Mouse (Mus musculus): ENCODE results near the gene Slc7a11. TPM values are rescaled to one million over a fixed set of nuclear protein-coding genes. Genes with fewer than 3 reads are reported as not detected.

Gene Slc7a11
- 1.2 and 1.5 TPM in 2 replicates for polyA plus RNA-seq (2014; fragmentation: Nextera tagmentation; extraction: Ambion mirVana)

- Histone ChIP-seq H3K9ac (ENCODE audit: low read length) (0 out of 2 replicates have a peak within 1 kb of the TSS, but pooled peaks have one; percentile 35), H3K27ac (ENCODE audit: low read depth, low read length) (no peak within 1 kb of the TSS), H3K4me1 (ENCODE audit: control insufficient read depth, insufficient read depth, low read length) (no peaks in the 10 kb centered on the region), H3K36me3 (ENCODE audit: control insufficient read depth, insufficient read depth, low read length) (no peaks in the 10 kb centered on the region), H3K27me3 (ENCODE audit: control insufficient read depth, insufficient read depth, low read length) (no peaks in the 10 kb centered on the region), H3K4me3 (ENCODE audit: low read depth, low read length) (peak within 1 kb of the TSS; percentile 6; the same call in 1 of the 2 replicates), H3K4me2 (ENCODE audit: low read depth) (peak within 1 kb of the TSS; percentile 54), H3K9me3 (ENCODE audit: control insufficient read depth, low read length) (no peaks in the 10 kb centered on the region)
- peak; percentile 72 for ATAC-seq (ENCODE audit: insufficient read depth, low FRiP score, low TSS enrichment)
- DNase-seq (ENCODE audit: low spot score), result peak; percentile 52
- WGBS, result 5% methylated on average over 11 of the region's 11 CpGs
Measured at GRCm38 (mm10) chr3:50443421-50443916, at the start of gene Slc7a11. Slc7a11 (minus strand) TSS chr3:50443614.

- DNase-seq (ENCODE audit: low spot score), result no peak
- Histone ChIP-seq H3K9ac (ENCODE audit: low read length) (no peak overlapping the region), H3K4me3 (ENCODE audit: low read depth, low read length) (no peak overlapping the region), H3K27ac (ENCODE audit: low read depth, low read length) (no peak overlapping the region), H3K9me3 (ENCODE audit: control insufficient read depth, low read length) (no peaks in the 10 kb centered on the region), H3K4me1 (ENCODE audit: control insufficient read depth, insufficient read depth, low read length) (no peaks in the 10 kb centered on the region), H3K4me2 (ENCODE audit: low read depth) (no peak overlapping the region), H3K36me3 (ENCODE audit: control insufficient read depth, insufficient read depth, low read length) (no peaks in the 10 kb centered on the region), H3K27me3 (ENCODE audit: control insufficient read depth, insufficient read depth, low read length) (no peaks in the 10 kb centered on the region)
- ATAC-seq (ENCODE audit: insufficient read depth, low FRiP score, low TSS enrichment), result no peak
- WGBS, result 88% methylated on average over 2 of the region's 2 CpGs
Measured at GRCm38 (mm10) chr3:50491678-50492077, 48.3 kb upstream of the Slc7a11 start.

- no peaks in the 10 kb centered on the region for H3K36me3 ChIP-seq (ENCODE audit: control insufficient read depth, insufficient read depth, low read length)
- H3K9ac ChIP-seq (ENCODE audit: low read length), result no peak overlapping the region
- no peak overlapping the region for H3K27ac ChIP-seq (ENCODE audit: low read depth, low read length)
- no peaks in the 10 kb centered on the region for H3K4me1 ChIP-seq (ENCODE audit: control insufficient read depth, insufficient read depth, low read length)
- no peak for DNase-seq (ENCODE audit: low spot score)
- no peaks in the 10 kb centered on the region for H3K27me3 ChIP-seq (ENCODE audit: control insufficient read depth, insufficient read depth, low read length)
- no peak overlapping the region for H3K4me3 ChIP-seq (ENCODE audit: low read depth, low read length)
- no peaks in the 10 kb centered on the region for H3K9me3 ChIP-seq (ENCODE audit: control insufficient read depth, low read length)
- WGBS, result 44% methylated on average over 1 of the region's 1 CpGs
- ATAC-seq (ENCODE audit: insufficient read depth, low FRiP score, low TSS enrichment), result no peak
- no peak overlapping the region for H3K4me2 ChIP-seq (ENCODE audit: low read depth)
Measured at GRCm38 (mm10) chr3:50484076-50484475, 40.7 kb upstream of the Slc7a11 start.

GRCm38 (mm10) chr3:50462223-50462622 is 18.8 kb upstream of the Slc7a11 start:
- ATAC-seq (ENCODE audit: insufficient read depth, low FRiP score, low TSS enrichment), result no peak
- WGBS, result 89% methylated on average over 2 of the region's 2 CpGs
- Histone ChIP-seq H3K27ac (ENCODE audit: low read depth, low read length) (no peak overlapping the region), H3K36me3 (ENCODE audit: control insufficient read depth, insufficient read depth, low read length) (no peaks in the 10 kb centered on the region), H3K9ac (ENCODE audit: low read length) (no peak overlapping the region), H3K4me1 (ENCODE audit: control insufficient read depth, insufficient read depth, low read length) (no peaks in the 10 kb centered on the region), H3K27me3 (ENCODE audit: control insufficient read depth, insufficient read depth, low read length) (no peaks in the 10 kb centered on the region), H3K9me3 (ENCODE audit: control insufficient read depth, low read length) (no peaks in the 10 kb centered on the region), H3K4me3 (ENCODE audit: low read depth, low read length) (no peak overlapping the region), H3K4me2 (ENCODE audit: low read depth) (no peak overlapping the region)
- no peak for DNase-seq (ENCODE audit: low spot score)

GRCm38 (mm10) chr3:50457136-50457535 is 13.7 kb upstream of the Slc7a11 start:
- Histone ChIP-seq H3K9ac (ENCODE audit: low read length) (no peak overlapping the region), H3K4me2 (ENCODE audit: low read depth) (no peak overlapping the region), H3K27ac (ENCODE audit: low read depth, low read length) (no peak overlapping the region), H3K9me3 (ENCODE audit: control insufficient read depth, low read length) (no peaks in the 10 kb centered on the region), H3K4me3 (ENCODE audit: low read depth, low read length) (no peak overlapping the region), H3K4me1 (ENCODE audit: control insufficient read depth, insufficient read depth, low read length) (no peaks in the 10 kb centered on the region), H3K27me3 (ENCODE audit: control insufficient read depth, insufficient read depth, low read length) (no peaks in the 10 kb centered on the region), H3K36me3 (ENCODE audit: control insufficient read depth, insufficient read depth, low read length) (no peaks in the 10 kb centered on the region)
- DNase-seq (ENCODE audit: low spot score) (no peak), ATAC-seq (ENCODE audit: insufficient read depth, low FRiP score, low TSS enrichment) (no peak)
- 87% methylated on average over 5 of the region's 5 CpGs for WGBS

GRCm38 (mm10) chr3:50456564-50456963 is 13.2 kb upstream of the Slc7a11 start:
- DNase-seq (ENCODE audit: low spot score), result no peak
- no peak overlapping the region for H3K9ac ChIP-seq (ENCODE audit: low read length)
- no peaks in the 10 kb centered on the region for H3K4me1 ChIP-seq (ENCODE audit: control insufficient read depth, insufficient read depth, low read length)
- H3K36me3 ChIP-seq (ENCODE audit: control insufficient read depth, insufficient read depth, low read length), result no peaks in the 10 kb centered on the region
- no peak overlapping the region for H3K4me3 ChIP-seq (ENCODE audit: low read depth, low read length)
- no peak overlapping the region for H3K27ac ChIP-seq (ENCODE audit: low read depth, low read length)
- no peaks in the 10 kb centered on the region for H3K9me3 ChIP-seq (ENCODE audit: control insufficient read depth, low read length)
- 74% methylated on average over 4 of the region's 4 CpGs for WGBS
- no peaks in the 10 kb centered on the region for H3K27me3 ChIP-seq (ENCODE audit: control insufficient read depth, insufficient read depth, low read length)
- no peak overlapping the region for H3K4me2 ChIP-seq (ENCODE audit: low read depth)
- ATAC-seq (ENCODE audit: insufficient read depth, low FRiP score, low TSS enrichment), result no peak

- WGBS, result 64% methylated on average over 1 of the region's 1 CpGs
- DNase-seq (ENCODE audit: low spot score) (no peak), ATAC-seq (ENCODE audit: insufficient read depth, low FRiP score, low TSS enrichment) (no peak)
- Histone ChIP-seq H3K4me1 (ENCODE audit: control insufficient read depth, insufficient read depth, low read length) (no peaks in the 10 kb centered on the region), H3K4me2 (ENCODE audit: low read depth) (no peak overlapping the region), H3K27ac (ENCODE audit: low read depth, low read length) (no peak overlapping the region), H3K9me3 (ENCODE audit: control insufficient read depth, low read length) (no peaks in the 10 kb centered on the region), H3K36me3 (ENCODE audit: control insufficient read depth, insufficient read depth, low read length) (no peaks in the 10 kb centered on the region), H3K4me3 (ENCODE audit: low read depth, low read length) (no peak overlapping the region), H3K27me3 (ENCODE audit: control insufficient read depth, insufficient read depth, low read length) (no peaks in the 10 kb centered on the region), H3K9ac (ENCODE audit: low read length) (no peak overlapping the region)
Measured at GRCm38 (mm10) chr3:50456023-50456422, 12.6 kb upstream of the Slc7a11 start.

GRCm38 (mm10) chr3:50445050-50445775 is 1.8 kb upstream of the Slc7a11 start:
- Histone ChIP-seq H3K4me3 (ENCODE audit: low read depth, low read length) (no peak overlapping the region), H3K9ac (ENCODE audit: low read length) (no peak overlapping the region), H3K9me3 (ENCODE audit: control insufficient read depth, low read length) (no peaks in the 10 kb centered on the region), H3K36me3 (ENCODE audit: control insufficient read depth, insufficient read depth, low read length) (no peaks in the 10 kb centered on the region), H3K27ac (ENCODE audit: low read depth, low read length) (no peak overlapping the region), H3K27me3 (ENCODE audit: control insufficient read depth, insufficient read depth, low read length) (no peaks in the 10 kb centered on the region), H3K4me2 (ENCODE audit: low read depth) (no peak overlapping the region), H3K4me1 (ENCODE audit: control insufficient read depth, insufficient read depth, low read length) (no peaks in the 10 kb centered on the region)
- DNase-seq (ENCODE audit: low spot score) (no peak), ATAC-seq (ENCODE audit: insufficient read depth, low FRiP score, low TSS enrichment) (no peak)
- WGBS, result 64% methylated on average over 10 of the region's 10 CpGs

- 30% methylated on average over 9 of the region's 9 CpGs for WGBS
- Histone ChIP-seq H3K4me3 (ENCODE audit: low read depth, low read length) (peak overlapping the region; percentile 6; the same call in 1 of the 2 replicates), H3K36me3 (ENCODE audit: control insufficient read depth, insufficient read depth, low read length) (no peaks in the 10 kb centered on the region), H3K27ac (ENCODE audit: low read depth, low read length) (no peak overlapping the region), H3K9me3 (ENCODE audit: control insufficient read depth, low read length) (no peaks in the 10 kb centered on the region), H3K4me1 (ENCODE audit: control insufficient read depth, insufficient read depth, low read length) (no peaks in the 10 kb centered on the region), H3K4me2 (ENCODE audit: low read depth) (peak overlapping the region; percentile 54), H3K27me3 (ENCODE audit: control insufficient read depth, insufficient read depth, low read length) (no peaks in the 10 kb centered on the region), H3K9ac (ENCODE audit: low read length) (no peak overlapping the region)
- DNase-seq (ENCODE audit: low spot score), result no peak
- no peak for ATAC-seq (ENCODE audit: insufficient read depth, low FRiP score, low TSS enrichment)
Measured at GRCm38 (mm10) chr3:50443942-50444341, 528 bp upstream of the Slc7a11 start.
